Mouse (Mus musculus): ENCODE results near the gene Cacfd1. TPM values are rescaled to one million over a fixed set of nuclear protein-coding genes. Genes with fewer than 3 reads are reported as not detected.

Gene Cacfd1
- polyA plus RNA-seq, 2 experiments = 8.8 to 11.8 TPM

- TF ChIP-seq CTCF (IDR thresholded peaks at IDR 0.05; ENCODE audit: low read depth) (no peak), EP300 (IDR thresholded peaks at IDR 0.05; ENCODE audit: low read depth) (no peak)
- no peak for DNase-seq (ENCODE audit: low read depth in 3 of 3, low spot score in 3 of 3)
Observed at GRCm38 (mm10) chr2:27024136-27024535, 14.4 kb downstream of the Cacfd1 start.

DNA sequence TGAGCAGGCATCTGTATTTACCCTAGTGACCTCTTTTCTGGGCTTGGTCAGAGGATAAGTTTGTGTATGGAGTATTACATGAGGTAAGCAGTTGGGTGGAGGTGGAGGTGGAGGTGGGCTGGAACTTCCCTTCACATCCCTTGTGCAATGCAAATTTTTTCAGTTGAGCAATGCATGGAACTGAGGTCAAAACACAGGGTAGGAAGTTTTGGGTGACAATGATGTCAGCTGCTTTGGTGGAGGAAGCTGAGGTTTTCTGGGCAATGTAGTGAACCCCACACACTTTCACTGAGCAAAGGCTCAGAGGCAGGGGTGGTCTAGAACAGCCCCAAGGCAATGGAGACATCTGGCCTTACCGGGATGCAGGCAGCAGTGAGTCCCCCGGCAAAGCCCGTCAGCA lies 15.8 kb downstream of the Cacfd1 start:
- ATAC-seq (ENCODE audit: insufficient read depth) = no peak
- TF ChIP-seq CTCF (IDR thresholded peaks at IDR 0.05; ENCODE audit: low read depth) = no peak
- no peak for TF ChIP-seq EP300 (IDR thresholded peaks at IDR 0.05; ENCODE audit: low read depth)
- H3K4me3 ChIP-seq (ENCODE audit: insufficient read depth in 1 of 2, low read depth in 2 of 2, low read length in 2 of 2) = no peak overlapping the region
- no peaks in the 10 kb centered on the region for H3K36me3 ChIP-seq (replicated peaks; ENCODE audit: control insufficient read depth, insufficient read depth, low read depth)
- H3K27ac ChIP-seq = no peak overlapping the region
- H3K4me1 ChIP-seq (replicated peaks; ENCODE audit: control insufficient read depth in 2 of 2, insufficient read depth in 2 of 2, low read length in 1 of 2) = 0 out of 4 replicates have a peak, but pooled peaks cover 0 to 2% of the 10 kb centered on the region in 2 experiments
- no peaks in the 10 kb centered on the region for H3K9me3 ChIP-seq (ENCODE audit: control insufficient read depth, low read length)
- no peak overlapping the region for H3K9ac ChIP-seq (replicated peaks)
- DNase-seq (ENCODE audit: low read depth in 3 of 3, low spot score in 3 of 3) = no peak
- WGBS (ENCODE audit: insufficient replicate concordance) = 73% methylated on average over 3 of the region's 3 CpGs
- no peaks in the 10 kb centered on the region for H3K27me3 ChIP-seq (ENCODE audit: control insufficient read depth, insufficient read depth, low read length)
- no peak overlapping the region for H3K4me2 ChIP-seq (ENCODE audit: low read depth)

More at GRCm38 (mm10) chr2:27024136-27024535, 14.4 kb downstream of the Cacfd1 start:
- Histone ChIP-seq H3K27ac (no peak overlapping the region), H3K9me3 (ENCODE audit: control insufficient read depth, low read length) (no peaks in the 10 kb centered on the region), H3K36me3 (replicated peaks; ENCODE audit: control insufficient read depth, insufficient read depth, low read depth) (no peaks in the 10 kb centered on the region), H3K27me3 (ENCODE audit: control insufficient read depth, insufficient read depth, low read length) (no peaks in the 10 kb centered on the region), H3K4me3 (ENCODE audit: insufficient read depth in 1 of 2, low read depth in 2 of 2, low read length in 2 of 2) (no peak overlapping the region), H3K4me1 (replicated peaks; ENCODE audit: control insufficient read depth in 2 of 2, insufficient read depth in 2 of 2, low read length in 1 of 2) (0 out of 4 replicates have a peak, but pooled peaks cover 0 to 2% of the 10 kb centered on the region in 2 experiments), H3K9ac (replicated peaks) (no peak overlapping the region), H3K4me2 (ENCODE audit: low read depth) (no peak overlapping the region)
- WGBS (ENCODE audit: insufficient replicate concordance) = 76% methylated on average over 14 of the region's 14 CpGs
- ATAC-seq (ENCODE audit: insufficient read depth) = no peak

DNA sequence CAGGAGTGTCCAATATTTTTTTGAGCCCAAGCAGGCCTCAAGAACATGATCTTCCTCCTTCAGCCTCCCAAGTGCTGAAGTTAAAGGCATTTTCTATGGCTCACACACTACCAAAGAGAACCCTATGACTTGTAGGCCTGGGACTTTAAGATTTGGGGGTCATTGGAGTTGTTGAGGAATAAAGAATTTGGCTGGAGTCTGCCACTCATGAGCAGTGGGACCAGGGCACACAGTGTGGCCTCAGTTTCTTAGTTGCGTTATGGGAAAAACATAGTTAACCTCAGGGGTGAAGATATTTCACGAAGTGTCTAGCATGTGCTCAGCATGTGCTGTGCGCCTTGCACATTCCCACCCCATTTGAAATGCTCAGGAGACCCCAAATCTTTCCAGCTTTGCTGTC lies 16.6 kb downstream of the Cacfd1 start:
- no peak for DNase-seq (ENCODE audit: low read depth in 3 of 3, low spot score in 3 of 3)
- Histone ChIP-seq H3K4me1 (replicated peaks; ENCODE audit: control insufficient read depth in 2 of 2, insufficient read depth in 2 of 2, low read length in 1 of 2) (0 out of 4 replicates have a peak, but pooled peaks cover 0 to 2% of the 10 kb centered on the region in 2 experiments), H3K27ac (no peak overlapping the region), H3K4me3 (ENCODE audit: insufficient read depth in 1 of 2, low read depth in 2 of 2, low read length in 2 of 2) (no peak overlapping the region), H3K9ac (replicated peaks) (no peak overlapping the region; the same call in 1 of the 2 replicates), H3K4me2 (ENCODE audit: low read depth) (no peak overlapping the region), H3K36me3 (replicated peaks; ENCODE audit: control insufficient read depth, insufficient read depth, low read depth) (no peaks in the 10 kb centered on the region), H3K27me3 (ENCODE audit: control insufficient read depth, insufficient read depth, low read length) (no peaks in the 10 kb centered on the region), H3K9me3 (ENCODE audit: control insufficient read depth, low read length) (no peaks in the 10 kb centered on the region)
- 69% methylated on average over 3 of the region's 3 CpGs for WGBS (ENCODE audit: insufficient replicate concordance)
- no peak for ATAC-seq (ENCODE audit: insufficient read depth)
- TF ChIP-seq CTCF (IDR thresholded peaks at IDR 0.05; ENCODE audit: low read depth) = no peak
- no peak for TF ChIP-seq EP300 (IDR thresholded peaks at IDR 0.05; ENCODE audit: low read depth)

DNA sequence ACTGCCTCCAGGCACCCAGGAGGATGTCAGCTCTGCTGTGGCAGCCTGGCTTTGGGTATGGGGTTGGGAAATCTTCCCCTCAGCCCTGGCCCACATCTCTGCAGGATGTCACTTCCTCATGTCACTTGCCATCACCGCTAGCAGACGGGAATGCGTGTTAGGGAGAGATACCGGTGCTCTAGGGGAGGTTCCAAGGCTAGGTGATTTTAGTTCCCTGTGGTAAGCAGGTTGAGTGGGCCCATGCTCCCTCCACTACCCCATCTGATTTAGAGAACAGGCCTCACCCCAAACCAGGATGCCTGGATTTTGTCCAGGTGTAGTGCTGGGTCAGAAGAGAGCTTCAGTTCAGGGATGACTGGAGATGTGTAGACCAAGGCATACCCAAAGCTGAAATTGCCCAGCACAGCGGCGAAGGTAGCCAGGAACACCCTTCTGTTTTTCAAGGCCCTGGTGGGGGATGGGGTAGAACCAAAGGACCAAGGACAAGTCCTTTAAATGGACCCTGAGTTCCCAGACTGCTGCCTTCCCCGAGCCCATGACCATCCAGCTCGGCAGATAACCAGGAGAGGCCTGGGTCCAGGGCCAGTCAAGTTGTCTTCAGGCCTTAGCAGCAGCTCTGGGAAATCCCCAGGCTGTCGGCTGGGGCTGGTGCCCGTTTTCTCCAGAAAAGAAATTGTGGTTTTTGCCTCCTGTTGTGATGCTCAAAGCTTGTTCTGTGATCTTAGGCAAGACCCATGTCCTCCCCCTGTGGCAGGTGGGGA lies 17.3 kb downstream of the Cacfd1 start:
- DNase-seq (ENCODE audit: low read depth in 3 of 3, low spot score in 3 of 3) (no peak), ATAC-seq (ENCODE audit: insufficient read depth) (no peak)
- no peaks in the 10 kb centered on the region for H3K9me3 ChIP-seq (ENCODE audit: control insufficient read depth, low read length)
- WGBS (ENCODE audit: insufficient replicate concordance) = 36% methylated on average over 10 of the region's 10 CpGs
- H3K4me1 ChIP-seq (replicated peaks; ENCODE audit: control insufficient read depth in 2 of 2, insufficient read depth in 2 of 2, low read length in 1 of 2) = 0 out of 4 replicates have a peak, but pooled peaks cover 0 to 2% of the 10 kb centered on the region in 2 experiments
- H3K4me3 ChIP-seq (ENCODE audit: insufficient read depth in 1 of 2, low read depth in 2 of 2, low read length in 2 of 2) = no peak overlapping the region
- H3K4me2 ChIP-seq (ENCODE audit: low read depth) = no peak overlapping the region
- no peak for TF ChIP-seq EP300 (IDR thresholded peaks at IDR 0.05; ENCODE audit: low read depth)
- no peak for TF ChIP-seq CTCF (IDR thresholded peaks at IDR 0.05; ENCODE audit: low read depth)
- H3K9ac ChIP-seq (replicated peaks) = no peak overlapping the region
- H3K36me3 ChIP-seq (replicated peaks; ENCODE audit: control insufficient read depth, insufficient read depth, low read depth) = no peaks in the 10 kb centered on the region
- no peak overlapping the region for H3K27ac ChIP-seq
- H3K27me3 ChIP-seq (ENCODE audit: control insufficient read depth, insufficient read depth, low read length) = no peaks in the 10 kb centered on the region

DNA sequence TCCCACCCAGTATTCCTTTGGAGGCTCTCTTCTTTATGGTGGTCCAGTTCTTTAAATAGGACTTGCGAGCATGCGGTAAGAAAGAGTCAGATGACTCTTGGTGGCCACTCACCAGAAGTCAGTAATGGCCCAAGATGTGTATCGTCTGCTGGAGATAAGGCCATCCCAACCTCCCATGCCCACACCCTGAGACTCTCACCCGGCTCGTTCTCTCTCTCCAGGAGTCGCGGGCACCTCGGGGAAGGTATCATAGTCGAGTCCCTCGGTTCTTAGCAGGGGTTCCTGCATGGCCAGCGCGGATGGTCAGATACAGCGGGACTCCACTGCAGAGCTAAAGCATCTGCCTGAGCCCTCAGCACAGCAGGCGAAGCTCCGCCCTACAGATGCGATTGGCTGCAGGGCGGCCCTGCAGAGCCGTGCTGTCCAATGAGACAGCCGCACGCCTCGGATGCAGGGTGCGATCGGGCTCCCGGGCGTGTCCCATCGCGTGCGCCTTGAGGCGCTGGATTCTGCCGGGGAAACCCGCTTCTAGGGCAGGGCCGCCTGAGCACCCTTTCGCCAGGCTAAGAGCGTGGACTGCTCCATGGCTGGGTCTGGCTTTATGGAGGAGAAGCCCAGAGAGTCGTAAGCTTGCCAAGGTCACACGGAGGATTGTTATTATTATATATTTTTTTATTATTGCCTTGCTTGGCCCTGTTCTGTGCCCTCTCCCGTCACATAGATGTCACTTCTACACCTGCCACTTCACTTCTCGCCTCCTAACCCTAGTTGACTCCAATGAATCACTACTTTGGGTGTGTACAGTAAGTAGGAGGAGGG lies 18.1 kb downstream of the Cacfd1 start, which contains the start of gene Slc2a6:
Slc2a6 (minus strand) TSS at position 381 of the 819 bp plus-strand sequence.
- peak; percentile 92 for ATAC-seq (ENCODE audit: insufficient read depth)
- DNase-seq (ENCODE audit: low read depth in 3 of 3, low spot score in 3 of 3) = peak; percentile 59 to 66 (median 59)
- H3K4me1 ChIP-seq (replicated peaks; ENCODE audit: control insufficient read depth in 2 of 2, insufficient read depth in 2 of 2, low read length in 1 of 2) = 0 out of 4 replicates have a peak, but pooled peaks cover 0 to 2% of the 10 kb centered on the region in 2 experiments
- H3K27me3 ChIP-seq (ENCODE audit: control insufficient read depth, insufficient read depth, low read length) = no peaks in the 10 kb centered on the region
- TF ChIP-seq EP300 (IDR thresholded peaks at IDR 0.05; ENCODE audit: low read depth) (no peak), CTCF (IDR thresholded peaks at IDR 0.05; ENCODE audit: low read depth) (no peak)
- H3K4me3 ChIP-seq (ENCODE audit: insufficient read depth in 1 of 2, low read depth in 2 of 2, low read length in 2 of 2) = no peak within 1 kb of the TSS
- H3K9ac ChIP-seq (replicated peaks) = no peak within 1 kb of the TSS
- H3K27ac ChIP-seq = no peak within 1 kb of the TSS
- 2% methylated on average over 38 of the region's 38 CpGs for WGBS (ENCODE audit: insufficient replicate concordance)
- H3K4me2 ChIP-seq (ENCODE audit: low read depth) = peak within 1 kb of the TSS; percentile 8; the same call in 1 of the 2 replicates
- no peaks in the 10 kb centered on the region for H3K36me3 ChIP-seq (replicated peaks; ENCODE audit: control insufficient read depth, insufficient read depth, low read depth)
- H3K9me3 ChIP-seq (ENCODE audit: control insufficient read depth, low read length) = no peaks in the 10 kb centered on the region

Data from liver, embryonic 14.5 days (tissue).